24 mouse cellular contexts compared by ENCODE assay signal in the genomic region with DNA sequence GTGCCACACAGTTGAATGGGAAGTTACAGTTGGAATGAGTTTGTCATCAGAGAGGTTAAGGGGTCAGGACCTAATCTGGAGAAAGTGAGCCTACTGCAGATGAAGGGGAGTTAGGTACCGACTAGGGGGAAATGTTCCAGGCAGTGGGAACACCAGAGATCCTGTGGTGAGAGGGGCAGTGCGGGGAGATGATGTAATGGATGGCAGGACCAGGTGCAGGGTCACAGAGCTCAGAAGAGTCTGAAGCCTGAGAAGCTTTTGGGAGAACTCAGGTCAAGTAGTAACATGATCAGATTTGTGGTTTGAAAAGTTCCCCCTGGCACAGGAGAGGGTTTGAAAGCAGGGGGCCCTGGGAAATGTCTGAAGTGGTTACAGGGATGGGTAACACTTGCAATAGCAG.
"Had no signal": no experiment of that assay in that cellular context is flagged by ENCODE, and none has a peak within 500 bp of the region (broad histone marks: within the 10 kb centered on the region; RNA-seq: fewer than 3 reads in every experiment).

No protein-coding gene starts in this region.

- H3K27ac ChIP-seq: heart, adult 2 months; hindbrain, embryonic 10.5 days; hindbrain, embryonic 12.5 days; hindbrain, embryonic 14.5 days; intestine, embryonic 15.5 days; layer of hippocampus, adult 2 months; left cerebral cortex, adult 2 months; limb, embryonic 13.5 days; limb, embryonic 15.5 days; liver, embryonic 12.5 days; liver, embryonic 14.5 days had no signal

- ATAC-seq: hindbrain, embryonic 16.5 days; inflammation-experienced regulatory T-cells, adult 6 months; intestine, embryonic 15.5 days; intestine, postnatal 0 days; liver, embryonic 12.5 days had no signal

- H3K27me3 ChIP-seq: hindbrain, embryonic 12.5 days; intestine, embryonic 15.5 days; limb, embryonic 13.5 days; limb, embryonic 15.5 days had no signal

- H3K9ac ChIP-seq: hindbrain, embryonic 12.5 days; hindbrain, embryonic 14.5 days; intestine, embryonic 15.5 days; limb, embryonic 13.5 days; limb, embryonic 15.5 days; liver, embryonic 12.5 days; liver, embryonic 14.5 days had no signal

- H3K9me3 ChIP-seq: hindbrain, embryonic 10.5 days; hindbrain, embryonic 12.5 days; intestine, embryonic 15.5 days; limb, embryonic 13.5 days; limb, embryonic 15.5 days; liver, embryonic 12.5 days had no signal

- DNase-seq: gastrocnemius, postnatal 25 days; heart, adult 2 months; heart, postnatal 10 days; heart, postnatal 4 days; kidney, adult 18-20 months; kidney, adult 8-10 months; kidney, postnatal 10 days; kidney, postnatal 25 days; kidney, postnatal 4 days; left cerebral cortex, postnatal 4 days had no signal

- H3K4me2 ChIP-seq: heart, embryonic 11.5 days; hindbrain, embryonic 12.5 days; hindbrain, embryonic 14.5 days; intestine, embryonic 15.5 days; limb, embryonic 13.5 days; limb, embryonic 15.5 days; liver, embryonic 12.5 days had no signal

- H3K4me3 ChIP-seq: heart, adult 2 months; hindbrain, embryonic 10.5 days; hindbrain, embryonic 12.5 days; intestine, embryonic 15.5 days; layer of hippocampus, adult 2 months; left cerebral cortex, adult 2 months; limb, embryonic 13.5 days; limb, embryonic 15.5 days; liver, embryonic 12.5 days had no signal
